Mouse (Mus musculus): ENCODE measurements at regions not wholly inside any gene's neighbourhood (a gene's known extent, or its start where the extent isn't known, plus 50 kb on each side); places are given as distances from the start of the nearest gene placed in this dataset.

- DNase-seq (ENCODE audit: low spot score in 2 of 2): no peak
Measured at GRCm38 (mm10) chr17:63798961-63799531, 63.8 kb upstream of the Fer start.

- DNase-seq (ENCODE audit: low spot score in 2 of 2): no peak
Measured at GRCm38 (mm10) chr17:63801411-63801810, 61.5 kb upstream of the Fer start.

- no peak for DNase-seq (ENCODE audit: low spot score in 2 of 2)
Measured at GRCm38 (mm10) chr17:63802846-63803245, 60.0 kb upstream of the Fer start.

- peak; percentile 39 to 66 for DNase-seq (ENCODE audit: low spot score in 2 of 2)
Measured at GRCm38 (mm10) chr17:63803599-63803998, 59.3 kb upstream of the Fer start.

GRCm38 (mm10) chr17:63804416-63804815 lies 58.4 kb upstream of the Fer start:
- no peak for DNase-seq (ENCODE audit: low spot score in 2 of 2)

GRCm38 (mm10) chr17:63806360-63806759 lies 56.5 kb upstream of the Fer start:
- DNase-seq (ENCODE audit: low spot score in 2 of 2): no peak

- no peak for DNase-seq (ENCODE audit: low spot score in 2 of 2)
Measured at GRCm38 (mm10) chr17:63807590-63808228, 55.2 kb upstream of the Fer start.

- no peak for DNase-seq (ENCODE audit: low spot score in 2 of 2)
Measured at GRCm38 (mm10) chr17:63808756-63809155, 54.1 kb upstream of the Fer start.

GRCm38 (mm10) chr17:63811246-63811785 lies 51.5 kb upstream of the Fer start:
- no peak for DNase-seq (ENCODE audit: low spot score in 2 of 2)

GRCm38 (mm10) chr17:63812586-63812985 lies 50.3 kb upstream of the Fer start:
- no peak for DNase-seq (ENCODE audit: low spot score in 2 of 2)
